Mouse (Mus musculus) heart, embryonic 14.5 days (tissue): ENCODE data around the gene Sat2. TPM values are rescaled to one million over a fixed set of nuclear protein-coding genes. Genes with fewer than 3 reads are reported as not detected.
"Not testable (repeated sequence)": the region's sequence is repeated elsewhere in the genome, so short reads cannot be mapped to it uniquely, and the experiment has no call there.

Experiments
- ATAC-seq: fragments of 200-750 bp; cut with Nextera tagmentation; 2 replicates; pipeline ENCODE4 v1.8.0; 2017; ENCODE audit warnings: low read depth, moderate TSS enrichment; ENCODE audit not compliant: insufficient number of reproducible peaks, insufficient read depth, low FRiP score
- H3K27ac ChIP-seq, 2 experiments: fragments of 200-500 bp in 1 of 2; fragments of 300-500 bp in 1 of 2; sonication (generic) in 1 of 2; replicated peaks in 1 of 2; 2 replicates each; pipeline ENCODE4 v1.5.1; 2012 to 2014; ENCODE audit warnings: low read depth in 2 of 2, low read length in 2 of 2, control low read depth in 1 of 2, mild to moderate bottlenecking in 1 of 2, mixed read lengths in 1 of 2; ENCODE audit not compliant: control insufficient read depth in 1 of 2, insufficient read depth in 1 of 2
- H3K27me3 ChIP-seq: fragments of 300-500 bp; sonication (generic); 2 replicates; pipeline ENCODE4 v1.6.1; 2014; ENCODE audit warnings: mild to moderate bottlenecking, low read length, control low read depth; ENCODE audit not compliant: control insufficient read depth, insufficient read depth
- H3K36me3 ChIP-seq: fragments of 300-500 bp; sonication (generic); 2 replicates; pipeline ENCODE4 v1.6.1; 2014; ENCODE audit warnings: mild to moderate bottlenecking, control low read depth, low read length, mixed read lengths; ENCODE audit not compliant: control insufficient read depth, insufficient read depth
- H3K4me1 ChIP-seq, 2 experiments: fragments of 200-500 bp in 1 of 2; fragments of 300-500 bp in 1 of 2; sonication (generic) in 1 of 2; 2 replicates each; pipeline ENCODE4 v1.6.1; 2012 to 2014; ENCODE audit warnings: low read length in 2 of 2, control low read depth in 1 of 2, mixed read lengths in 1 of 2; ENCODE audit not compliant: control insufficient read depth in 2 of 2, insufficient read depth in 2 of 2
- H3K4me2 ChIP-seq: fragments of 300-500 bp; sonication (generic); 2 replicates; pipeline ENCODE4 v1.6.1; 2014; ENCODE audit warnings: mild to moderate bottlenecking, low read length
- H3K4me3 ChIP-seq, 2 experiments: fragments of 200-500 bp in 1 of 2; fragments of 300-500 bp in 1 of 2; sonication (generic) in 1 of 2; 2 replicates each; pipeline ENCODE4 v1.5.1; 2012 to 2014; ENCODE audit warnings: low read length in 2 of 2, mild to moderate bottlenecking in 2 of 2, control low read depth in 1 of 2, low read depth in 1 of 2, moderate library complexity in 1 of 2; ENCODE audit not compliant: control insufficient read depth in 1 of 2, insufficient read depth in 1 of 2
- H3K9ac ChIP-seq: fragments of 300-500 bp; sonication (generic); 2 replicates; pipeline ENCODE4 v1.6.1; 2014; ENCODE audit warnings: mild to moderate bottlenecking, low read length
- H3K9me3 ChIP-seq: fragments of 300-500 bp; sonication (generic); 2 replicates; pipeline ENCODE4 v1.6.1; 2016; ENCODE audit warnings: low read length, control low read depth; ENCODE audit not compliant: control insufficient read depth
- WGBS: fragments of 180-500 bp; shearing (Covaris S2); extraction: QIAGEN DNeasy Blood & Tissue Kit; methylation state at CpG from one replicate; pipeline ENCODE4 v1.1.7; 2014; 5-methylcytosine and 5-hydroxymethylcytosine counted together
- polyA plus RNA-seq: library from polyadenylated mRNA; unstranded; fragments of >200 nt; fragmentation: Nextera tagmentation; extraction: Ambion mirVana; gene quantifications from 2 replicates; pipeline ENCODE4 v1.2.1, GENCODE M21; 2014

Gene Sat2
- polyA plus RNA-seq, 1 experiment from 2014 or later, result 17.9 TPM

- Histone ChIP-seq H3K4me1 (peaks cover 10 to 12% of the 10 kb centered on the region in 2 experiments), H3K9me3 (no peaks in the 10 kb centered on the region), H3K9ac (no peak overlapping the region), H3K36me3 (no peaks in the 10 kb centered on the region), H3K4me3 (no peak overlapping the region), H3K27ac (no peak overlapping the region), H3K27me3 (no peaks in the 10 kb centered on the region), H3K4me2 (no peak overlapping the region)
- ATAC-seq, result no peak
- 55% methylated on average over 7 of the region's 7 CpGs for WGBS
These were observed 12.4 kb upstream of the Sat2 start for GRCm38 (mm10) chr11:69609416-69609815.

DNA sequence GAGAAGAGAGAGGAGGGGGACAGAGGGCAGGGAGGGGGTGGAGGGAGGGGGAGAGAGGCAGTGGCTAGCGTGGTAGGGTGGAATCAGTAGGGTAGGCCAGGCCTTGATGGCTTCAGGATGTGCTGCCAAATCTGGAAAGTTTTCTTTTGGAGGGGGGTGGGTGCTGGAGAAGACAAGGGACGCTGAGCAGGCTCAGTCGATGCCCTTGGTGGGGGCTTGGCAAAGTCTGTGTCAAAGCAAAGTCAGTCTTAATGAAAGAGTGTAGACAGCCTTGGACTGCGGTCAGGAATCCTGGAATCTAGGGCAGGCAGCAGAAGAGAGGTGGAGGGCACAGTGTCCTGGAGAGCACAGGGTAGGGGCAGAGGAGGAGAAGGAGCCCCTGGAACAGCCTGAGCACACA, 10.9 kb upstream of the Sat2 start:
- no peak overlapping the region for H3K27ac ChIP-seq
- H3K4me2 ChIP-seq, result no peak overlapping the region
- H3K9me3 ChIP-seq, result no peaks in the 10 kb centered on the region
- H3K36me3 ChIP-seq, result no peaks in the 10 kb centered on the region
- WGBS, result 35% methylated on average over 4 of the region's 4 CpGs
- no peak for ATAC-seq
- peaks cover 8 to 11% of the 10 kb centered on the region in 2 experiments; a peak in 3 of 4 replicates for H3K4me1 ChIP-seq
- no peaks in the 10 kb centered on the region for H3K27me3 ChIP-seq
- H3K4me3 ChIP-seq, result no peak overlapping the region
- H3K9ac ChIP-seq, result no peak overlapping the region

DNA sequence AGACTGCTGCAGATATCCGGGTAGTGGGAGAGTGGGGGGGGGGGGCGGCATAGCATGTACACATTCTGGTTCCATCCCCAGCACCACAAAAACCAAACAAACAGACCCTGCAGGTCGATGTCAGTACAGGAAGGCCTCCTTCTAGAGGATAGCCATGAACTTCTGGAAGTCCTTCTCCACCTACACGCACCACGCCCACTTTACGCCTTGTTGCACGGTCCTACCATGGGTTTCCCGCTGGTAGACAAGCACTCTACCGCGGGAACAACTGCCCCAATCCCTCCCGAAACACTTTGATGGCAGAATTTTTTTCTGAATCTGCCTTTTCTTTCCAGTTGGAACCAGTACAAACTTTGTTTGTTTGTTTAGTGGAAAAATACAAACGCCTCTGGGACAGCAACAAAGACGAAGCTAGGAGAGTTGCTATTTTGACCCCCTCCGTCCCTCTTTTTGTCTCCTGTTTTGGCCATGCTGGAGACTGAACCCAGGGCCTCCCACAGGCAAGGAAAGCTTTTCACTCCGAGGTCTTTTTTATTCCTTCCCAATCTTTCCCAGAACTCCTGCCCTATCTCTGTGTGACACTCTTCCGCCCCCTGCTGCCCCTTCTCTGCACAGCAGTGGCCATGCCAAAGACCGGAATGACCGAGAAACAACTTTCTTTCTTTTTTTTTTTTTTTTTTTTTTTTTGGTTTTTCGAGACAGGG, 8.1 kb upstream of the Sat2 start:
- Histone ChIP-seq H3K36me3 (no peaks in the 10 kb centered on the region), H3K9ac (peak overlapping the region; percentile 68), H3K9me3 (no peaks in the 10 kb centered on the region), H3K4me3 (peak overlapping the region in 1 of 2 experiments; percentile 4; a peak in 1 of 4 replicates), H3K4me1 (peaks cover 4 to 7% of the 10 kb centered on the region in 2 experiments; a peak in 3 of 4 replicates), H3K27ac (0 out of 4 replicates have a peak overlapping the region, but pooled peaks of 1 of the 2 experiments have one; percentile 12), H3K27me3 (no peaks in the 10 kb centered on the region), H3K4me2 (peak overlapping the region; percentile 54)
- no peak for ATAC-seq
- 11% methylated on average over 19 of the region's 19 CpGs for WGBS

DNA sequence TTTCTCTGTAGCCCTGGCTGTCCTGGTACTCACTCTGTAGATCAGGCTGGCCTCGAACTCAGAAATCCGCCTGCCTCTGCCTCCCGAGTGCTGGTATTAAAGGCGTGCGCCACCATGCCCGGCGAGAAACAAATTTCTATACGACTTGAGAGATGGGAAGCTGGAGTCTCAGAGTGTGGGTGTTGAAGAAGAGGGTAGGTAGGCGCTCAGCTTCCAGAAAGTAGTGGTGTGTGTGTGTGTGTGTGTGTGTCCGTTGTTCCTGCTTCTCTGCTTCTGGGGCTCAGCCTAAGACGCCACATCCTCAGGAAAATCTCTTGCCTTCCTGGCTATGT, 7.6 kb upstream of the Sat2 start:
- not testable (repeated sequence) for H3K9me3 ChIP-seq, H3K36me3 ChIP-seq, ATAC-seq, H3K4me3 ChIP-seq, H3K4me1 ChIP-seq, H3K27ac ChIP-seq, H3K27me3 ChIP-seq
- Histone ChIP-seq H3K4me2 (peak overlapping the region; percentile 54), H3K9ac (0 out of 2 replicates have a peak overlapping the region, but pooled peaks have one; percentile 30)
- 48% methylated on average over 11 of the region's 11 CpGs for WGBS

DNA sequence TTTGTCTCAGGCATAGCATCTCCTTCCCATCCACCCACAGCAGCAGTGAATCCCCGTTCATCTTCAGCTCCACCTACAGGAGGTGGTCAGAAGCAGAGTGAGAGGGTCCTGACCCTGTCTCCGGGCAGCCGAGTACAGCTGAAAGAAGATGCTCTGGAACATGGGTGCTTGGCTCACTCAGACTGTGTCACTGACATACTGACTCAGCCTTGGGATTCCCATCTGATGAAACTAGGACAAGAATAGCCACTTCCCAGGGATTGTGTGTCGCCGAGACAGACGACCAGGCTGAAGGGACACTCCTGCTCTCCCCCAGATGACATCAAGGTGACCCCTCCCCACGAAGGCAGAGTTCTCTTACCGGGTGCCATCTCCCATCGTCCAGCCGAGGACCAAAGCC, 5.0 kb upstream of the Sat2 start:
- Histone ChIP-seq H3K4me2 (no peak overlapping the region), H3K9me3 (no peaks in the 10 kb centered on the region), H3K9ac (no peak overlapping the region), H3K27me3 (no peaks in the 10 kb centered on the region), H3K4me1 (peaks cover 7 to 10% of the 10 kb centered on the region in 2 experiments; a peak in 3 of 4 replicates), H3K4me3 (no peak overlapping the region), H3K27ac (no peak overlapping the region), H3K36me3 (no peaks in the 10 kb centered on the region)
- 35% methylated on average over 10 of the region's 10 CpGs for WGBS
- no peak for ATAC-seq

GRCm38 (mm10) chr11:69617805-69618204, 4.0 kb upstream of the Sat2 start, which contains the start of gene Shbg:
TSS of gene Shbg (minus strand) at chr11:69617905.
- Histone ChIP-seq H3K9ac (no peak within 1 kb of the TSS), H3K9me3 (no peaks in the 10 kb centered on the region), H3K4me3 (no peak within 1 kb of the TSS), H3K27ac (no peak within 1 kb of the TSS), H3K36me3 (no peaks in the 10 kb centered on the region), H3K4me1 (peaks cover 13 to 15% of the 10 kb centered on the region in 2 experiments), H3K27me3 (no peaks in the 10 kb centered on the region), H3K4me2 (no peak within 1 kb of the TSS)
- ATAC-seq, result no peak
- WGBS, result 42% methylated on average over 5 of the region's 5 CpGs

DNA sequence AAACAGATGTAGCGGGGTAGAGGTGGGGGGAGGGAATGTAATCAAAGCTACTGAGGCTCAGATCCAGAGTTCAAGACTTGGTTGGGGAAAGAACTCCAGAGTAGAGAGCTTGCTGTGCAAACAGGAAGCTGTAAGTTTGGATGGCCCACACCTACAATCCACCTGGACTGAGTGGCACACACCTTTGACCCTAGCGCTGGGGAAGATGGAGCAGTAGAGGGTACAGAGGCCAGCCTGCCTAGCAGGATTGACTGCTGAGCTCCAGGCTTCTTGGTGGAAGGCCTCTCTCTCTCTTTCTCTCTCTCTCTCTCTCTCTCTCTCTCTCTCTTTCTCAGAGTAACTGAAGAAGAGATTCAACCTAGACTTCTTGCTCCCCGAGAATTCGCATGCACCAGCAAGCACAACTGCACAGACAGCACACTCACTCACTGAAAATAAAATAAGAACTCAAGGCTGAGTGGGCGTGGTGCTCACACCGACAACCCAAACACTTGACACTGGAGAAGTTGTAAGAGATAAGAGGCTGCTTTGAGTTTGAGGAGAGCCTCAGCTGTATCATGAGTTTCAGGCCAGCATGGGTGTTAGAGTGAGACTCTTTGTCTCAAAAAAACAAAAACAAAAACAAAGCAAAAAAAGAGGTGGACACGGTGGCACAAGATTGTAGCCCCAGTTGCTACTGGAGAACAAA, 1.3 kb upstream of the Sat2 start:
- Histone ChIP-seq H3K36me3 (no peaks in the 10 kb centered on the region), H3K9me3 (no peaks in the 10 kb centered on the region), H3K4me2 (no peak overlapping the region), H3K4me1 (peaks cover 6 to 11% of the 10 kb centered on the region in 2 experiments; a peak in 3 of 4 replicates), H3K27ac (no peak overlapping the region), H3K9ac (no peak overlapping the region), H3K4me3 (no peak overlapping the region), H3K27me3 (no peaks in the 10 kb centered on the region)
- 58% methylated on average over 7 of the region's 7 CpGs for WGBS
- ATAC-seq, result no peak
